Mouse (Mus musculus) left cerebral cortex, postnatal 4 days (tissue): ENCODE measurements around the gene Casp8. TPM values are rescaled to one million over a fixed set of nuclear protein-coding genes. Genes with fewer than 3 reads are reported as not detected.
"Not testable (repeated sequence)": the region's sequence is repeated elsewhere in the genome, so short reads cannot be mapped to it uniquely, and the experiment has no call there.

Experiments used
- DNase-seq: peaks from one replicate; pipeline ENCODE4 v3.0.0-alpha.2; 2022
- intact Hi-C: fragments of 180-260 bp; cut with DNase I; formaldehyde crosslinking; loops from one replicate; pipeline ENCODE4 v1.15.1; 2025
- total RNA-seq, 2 experiments: library from RNA; stranded (reverse); gene quantifications; 2 replicates each; pipeline ENCODE4 v1.2.3; 2021

The Casp8 gene
- total RNA-seq, 2 experiments from 2014 or later, result 4.6 to 5.6 TPM

GRCm38 (mm10) chr1:58891481-58892170 lies 96.5 kb downstream of the Casp8 start:
- DNase-seq, intact Hi-C loops: not testable (repeated sequence)

- DNase-seq, intact Hi-C loops: not testable (repeated sequence)
Observed at GRCm38 (mm10) chr1:58892386-58892785, 97.2 kb downstream of the Casp8 start.

Other genes with a start within 250 kb of the Casp8 start
- 10 to 100 TPM; 32.5 to 35.2 TPM for gene Fam126b, start 209.1 kb upstream of the Casp8 start, total RNA-seq
- 10 to 100 TPM; 76.6 to 83.9 TPM for gene Ndufb3, start 209.0 kb upstream of the Casp8 start, total RNA-seq
- gene Als2cr12, start 99.4 kb upstream of the Casp8 start, total RNA-seq, result not detected
- gene Cflar, start 83.9 kb upstream of the Casp8 start, total RNA-seq, result 10 to 100 TPM; 25.7 to 38.9 TPM
- gene Trak2, start 178.1 kb downstream of the Casp8 start, total RNA-seq, result 10 to 100 TPM; 82.5 to 92.3 TPM
- 10 to 100 TPM; 88.3 to 93.0 TPM for gene Stradb, start 178.1 kb downstream of the Casp8 start, total RNA-seq